In genomic region chr13:54282149-54282860, GRCm38 (mm10) we compare ENCODE assay signal across 8 mouse cellular contexts.
DNase-seq lines count a peak whose midpoint lies in the region; ATAC-seq lines count a peak whose summit lies in the region.

No protein-coding gene starts in this region.

- peaks cover 17% of the 10 kb centered on the region for H3K4me1 ChIP-seq in limb, embryonic 12.5 days (replicated peaks)

- DNase-seq in frontal cortex, postnatal 36 days (ENCODE audit: low spot score in 2 of 2), result no peak
- DNase-seq in right cerebral cortex, adult 18-20 months, result peak; percentile 44
- no peak for DNase-seq in right cerebral cortex, postnatal 25 days
- peak; percentile 19 for DNase-seq in testis, postnatal 14 days (ENCODE audit: low spot score)
- no peak for DNase-seq in layer of hippocampus, postnatal 14 days (ENCODE audit: low spot score in 2 of 2)

- H3K4me2 ChIP-seq in limb, embryonic 12.5 days, result peak overlapping the region; percentile 53

- no peak overlapping the region for H3K27ac ChIP-seq in limb, embryonic 12.5 days

- no peak overlapping the region for H3K9ac ChIP-seq in limb, embryonic 12.5 days (replicated peaks)

- peak overlapping the region; percentile 27 for H3K4me3 ChIP-seq in limb, embryonic 12.5 days (replicated peaks)

- WGBS in limb, embryonic 12.5 days, result 12% methylated on average over 17 of the region's 17 CpGs

- H3K36me3 ChIP-seq in limb, embryonic 12.5 days, result no peaks in the 10 kb centered on the region

- ATAC-seq in frontal cortex, adult (ENCODE audit: low TSS enrichment), result peak; percentile 29
- ATAC-seq in limb, embryonic 12.5 days (ENCODE audit: insufficient number of reproducible peaks, insufficient read depth, low FRiP score, low TSS enrichment, low read depth), result no peak
- ATAC-seq in granulocyte monocyte progenitor cell, adult 5-6 weeks (replicated peaks; ENCODE audit: poor library complexity, severe bottlenecking), result no peak

- H3K27me3 ChIP-seq in limb, embryonic 12.5 days, result peaks cover 45% of the 10 kb centered on the region

- H3K9me3 ChIP-seq in limb, embryonic 12.5 days, result peaks cover 4% of the 10 kb centered on the region; the same call in 1 of the 2 replicates

Comparison
In these comparisons a context has a peak if more than half of its experiments do, and no peak if none do; other contexts are left out.
1. DNase-seq: peak in right cerebral cortex, adult 18-20 months (single experiment) and testis, postnatal 14 days (single experiment); none in frontal cortex, postnatal 36 days (0 of 2), right cerebral cortex, postnatal 25 days (single experiment) and layer of hippocampus, postnatal 14 days (0 of 2).